Mouse (Mus musculus): ENCODE data around the gene Mageb5.
"Not testable (repeated sequence)": the region's sequence is repeated elsewhere in the genome, so short reads cannot be mapped to it uniquely, and the experiment has no call there.

The Mageb5 gene

DNA sequence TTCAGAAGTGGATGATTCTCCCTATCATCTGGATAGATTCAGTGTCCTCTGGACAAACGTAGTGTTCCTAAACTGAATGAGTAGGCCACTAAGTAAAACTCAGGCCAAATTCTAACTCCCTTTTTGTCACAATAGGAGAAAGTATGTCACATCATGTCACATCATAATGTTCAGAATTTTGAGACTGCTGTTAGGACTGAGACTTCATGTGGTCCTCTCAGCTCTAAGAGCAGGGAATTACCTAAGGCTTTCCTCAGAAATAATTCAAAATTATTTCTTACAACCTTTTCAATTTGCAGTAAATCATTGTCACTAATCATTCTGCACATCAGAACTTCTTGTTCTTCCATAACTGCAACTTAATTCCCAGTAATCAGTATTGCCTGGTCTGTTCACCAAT is at the start of gene Mageb5:
Gene Mageb5 (minus strand): TSS at position 101 of the 400 bp plus-strand sequence.
- DNase-seq (ENCODE audit: low read depth) = not testable (repeated sequence)

- DNase-seq (ENCODE audit: low read depth) = not testable (repeated sequence)
Observed at GRCm38 (mm10) chrX:91759591-91760226, 23.1 kb downstream of the Mageb5 start.

Measured in fibroblast of lung, adult 2 months (primary cell).